Mouse (Mus musculus) heart, embryonic 14.5 days (tissue): ENCODE results near the gene Nol10. TPM values are rescaled to one million over a fixed set of nuclear protein-coding genes. Genes with fewer than 3 reads are reported as not detected.

Experiments
- ATAC-seq: fragments of 200-750 bp; cut with Nextera tagmentation; 2 replicates; pipeline ENCODE4 v1.8.0; 2017; ENCODE audit warnings: low read depth, moderate TSS enrichment; ENCODE audit not compliant: insufficient number of reproducible peaks, insufficient read depth, low FRiP score
- H3K27ac ChIP-seq, 2 experiments: fragments of 200-500 bp in 1 of 2; fragments of 300-500 bp in 1 of 2; sonication (generic) in 1 of 2; replicated peaks in 1 of 2; 2 replicates each; pipeline ENCODE4 v1.5.1; 2012 to 2014; ENCODE audit warnings: low read depth in 2 of 2, low read length in 2 of 2, control low read depth in 1 of 2, mild to moderate bottlenecking in 1 of 2, mixed read lengths in 1 of 2; ENCODE audit not compliant: control insufficient read depth in 1 of 2, insufficient read depth in 1 of 2
- H3K27me3 ChIP-seq: fragments of 300-500 bp; sonication (generic); 2 replicates; pipeline ENCODE4 v1.6.1; 2014; ENCODE audit warnings: mild to moderate bottlenecking, low read length, control low read depth; ENCODE audit not compliant: control insufficient read depth, insufficient read depth
- H3K36me3 ChIP-seq: fragments of 300-500 bp; sonication (generic); 2 replicates; pipeline ENCODE4 v1.6.1; 2014; ENCODE audit warnings: mild to moderate bottlenecking, control low read depth, low read length, mixed read lengths; ENCODE audit not compliant: control insufficient read depth, insufficient read depth
- H3K4me1 ChIP-seq, 2 experiments: fragments of 200-500 bp in 1 of 2; fragments of 300-500 bp in 1 of 2; sonication (generic) in 1 of 2; 2 replicates each; pipeline ENCODE4 v1.6.1; 2012 to 2014; ENCODE audit warnings: low read length in 2 of 2, control low read depth in 1 of 2, mixed read lengths in 1 of 2; ENCODE audit not compliant: control insufficient read depth in 2 of 2, insufficient read depth in 2 of 2
- H3K4me2 ChIP-seq: fragments of 300-500 bp; sonication (generic); 2 replicates; pipeline ENCODE4 v1.6.1; 2014; ENCODE audit warnings: mild to moderate bottlenecking, low read length
- H3K4me3 ChIP-seq, 2 experiments: fragments of 200-500 bp in 1 of 2; fragments of 300-500 bp in 1 of 2; sonication (generic) in 1 of 2; 2 replicates each; pipeline ENCODE4 v1.5.1; 2012 to 2014; ENCODE audit warnings: low read length in 2 of 2, mild to moderate bottlenecking in 2 of 2, control low read depth in 1 of 2, low read depth in 1 of 2, moderate library complexity in 1 of 2; ENCODE audit not compliant: control insufficient read depth in 1 of 2, insufficient read depth in 1 of 2
- H3K9ac ChIP-seq: fragments of 300-500 bp; sonication (generic); 2 replicates; pipeline ENCODE4 v1.6.1; 2014; ENCODE audit warnings: mild to moderate bottlenecking, low read length
- H3K9me3 ChIP-seq: fragments of 300-500 bp; sonication (generic); 2 replicates; pipeline ENCODE4 v1.6.1; 2016; ENCODE audit warnings: low read length, control low read depth; ENCODE audit not compliant: control insufficient read depth
- WGBS: fragments of 180-500 bp; shearing (Covaris S2); extraction: QIAGEN DNeasy Blood & Tissue Kit; methylation state at CpG from one replicate; pipeline ENCODE4 v1.1.7; 2014; 5-methylcytosine and 5-hydroxymethylcytosine counted together
- polyA plus RNA-seq: library from polyadenylated mRNA; unstranded; fragments of >200 nt; fragmentation: Nextera tagmentation; extraction: Ambion mirVana; gene quantifications from 2 replicates; pipeline ENCODE4 v1.2.1, GENCODE M21; 2014

The Nol10 gene
- polyA plus RNA-seq, 1 experiment from 2014 or later, result 11.3 TPM

GRCm38 (mm10) chr12:17431812-17432332, 83.6 kb downstream of the Nol10 start:
- ATAC-seq, result no peak
- Histone ChIP-seq H3K36me3 (peaks cover 22% of the 10 kb centered on the region), H3K4me1 (no peaks in the 10 kb centered on the region), H3K9ac (no peak overlapping the region), H3K27ac (no peak overlapping the region), H3K4me3 (no peak overlapping the region), H3K4me2 (no peak overlapping the region), H3K27me3 (no peaks in the 10 kb centered on the region), H3K9me3 (no peaks in the 10 kb centered on the region)
- WGBS, result 82% methylated on average over 4 of the region's 4 CpGs

GRCm38 (mm10) chr12:17433712-17434111, 85.5 kb downstream of the Nol10 start:
- Histone ChIP-seq H3K27me3 (no peaks in the 10 kb centered on the region), H3K4me1 (no peaks in the 10 kb centered on the region), H3K27ac (no peak overlapping the region), H3K9ac (no peak overlapping the region), H3K4me2 (no peak overlapping the region), H3K36me3 (peaks cover 22% of the 10 kb centered on the region), H3K9me3 (no peaks in the 10 kb centered on the region), H3K4me3 (no peak overlapping the region)
- ATAC-seq, result no peak
- 93% methylated on average over 4 of the region's 4 CpGs for WGBS

- no peaks in the 10 kb centered on the region for H3K9me3 ChIP-seq
- no peak overlapping the region for H3K4me3 ChIP-seq
- no peaks in the 10 kb centered on the region; the same call in 1 of the 2 replicates for H3K36me3 ChIP-seq
- H3K4me2 ChIP-seq, result no peak overlapping the region
- 75% methylated on average over 2 of the region's 2 CpGs for WGBS
- peaks cover 6 to 7% of the 10 kb centered on the region in 2 experiments; a peak in 3 of 4 replicates for H3K4me1 ChIP-seq
- no peak for ATAC-seq
- H3K27ac ChIP-seq, result no peak overlapping the region
- no peaks in the 10 kb centered on the region for H3K27me3 ChIP-seq
- H3K9ac ChIP-seq, result no peak overlapping the region
Observed at GRCm38 (mm10) chr12:17436471-17436870, 88.2 kb downstream of the Nol10 start.

GRCm38 (mm10) chr12:17440251-17440651, 92.0 kb downstream of the Nol10 start:
- no peak overlapping the region for H3K4me3 ChIP-seq
- peak; percentile 68 for ATAC-seq
- WGBS, result 42% methylated on average over 7 of the region's 7 CpGs

GRCm38 (mm10) chr12:17441495-17441894, 93.2 kb downstream of the Nol10 start:
- H3K9ac ChIP-seq, result no peak overlapping the region
- H3K4me2 ChIP-seq, result no peak overlapping the region
- WGBS, result 75% methylated on average over 9 of the region's 9 CpGs
- no peak overlapping the region for H3K27ac ChIP-seq
- no peaks in the 10 kb centered on the region for H3K27me3 ChIP-seq
- peaks cover 11 to 12% of the 10 kb centered on the region in 2 experiments; a peak in 3 of 4 replicates for H3K4me1 ChIP-seq
- H3K36me3 ChIP-seq, result no peaks in the 10 kb centered on the region
- no peak for ATAC-seq
- H3K4me3 ChIP-seq, result no peak overlapping the region
- no peaks in the 10 kb centered on the region for H3K9me3 ChIP-seq

More at GRCm38 (mm10) chr12:17440251-17440651, 92.0 kb downstream of the Nol10 start:
- Histone ChIP-seq H3K4me1 (peaks cover 10 to 11% of the 10 kb centered on the region in 2 experiments; a peak in 3 of 4 replicates), H3K9me3 (no peaks in the 10 kb centered on the region), H3K9ac (no peak overlapping the region), H3K4me2 (no peak overlapping the region), H3K27ac (peak overlapping the region; percentile 6 to 69; a peak in 3 of 4 replicates), H3K36me3 (no peaks in the 10 kb centered on the region), H3K27me3 (no peaks in the 10 kb centered on the region)

GRCm38 (mm10) chr12:17444406-17444805, 96.1 kb downstream of the Nol10 start:
- no peak overlapping the region for H3K9ac ChIP-seq
- H3K4me1 ChIP-seq, result peaks cover 11 to 17% of the 10 kb centered on the region in 2 experiments
- ATAC-seq, result peak; percentile 40; the same call in 1 of the 2 replicates
- no peaks in the 10 kb centered on the region for H3K27me3 ChIP-seq
- peak overlapping the region; percentile 37 to 58; a peak in 3 of 4 replicates for H3K27ac ChIP-seq
- 57% methylated on average over 11 of the region's 11 CpGs for WGBS
- no peaks in the 10 kb centered on the region for H3K36me3 ChIP-seq
- H3K4me3 ChIP-seq, result no peak overlapping the region
- no peak overlapping the region for H3K4me2 ChIP-seq
- H3K9me3 ChIP-seq, result no peaks in the 10 kb centered on the region

GRCm38 (mm10) chr12:17445251-17445650, 97.0 kb downstream of the Nol10 start:
- Histone ChIP-seq H3K9ac (no peak overlapping the region), H3K27ac (peak overlapping the region in 1 of 2 experiments; percentile 58; a peak in 1 of 4 replicates), H3K36me3 (no peaks in the 10 kb centered on the region), H3K4me1 (peaks cover 14 to 21% of the 10 kb centered on the region in 2 experiments), H3K4me2 (no peak overlapping the region), H3K9me3 (no peaks in the 10 kb centered on the region), H3K4me3 (no peak overlapping the region), H3K27me3 (no peaks in the 10 kb centered on the region)
- 91% methylated on average over 7 of the region's 7 CpGs for WGBS
- ATAC-seq, result no peak

- no peak overlapping the region for H3K4me3 ChIP-seq
- no peak overlapping the region for H3K4me2 ChIP-seq
- no peak overlapping the region for H3K27ac ChIP-seq
- H3K4me1 ChIP-seq, result peaks cover 10 to 18% of the 10 kb centered on the region in 2 experiments; a peak in 3 of 4 replicates
- no peak overlapping the region for H3K9ac ChIP-seq
- H3K36me3 ChIP-seq, result no peaks in the 10 kb centered on the region
- no peaks in the 10 kb centered on the region for H3K9me3 ChIP-seq
- H3K27me3 ChIP-seq, result no peaks in the 10 kb centered on the region
- no peak for ATAC-seq
- 76% methylated on average over 3 of the region's 3 CpGs for WGBS
Observed at GRCm38 (mm10) chr12:17448781-17449180, 100.5 kb downstream of the Nol10 start.
